In the genomic region with DNA sequence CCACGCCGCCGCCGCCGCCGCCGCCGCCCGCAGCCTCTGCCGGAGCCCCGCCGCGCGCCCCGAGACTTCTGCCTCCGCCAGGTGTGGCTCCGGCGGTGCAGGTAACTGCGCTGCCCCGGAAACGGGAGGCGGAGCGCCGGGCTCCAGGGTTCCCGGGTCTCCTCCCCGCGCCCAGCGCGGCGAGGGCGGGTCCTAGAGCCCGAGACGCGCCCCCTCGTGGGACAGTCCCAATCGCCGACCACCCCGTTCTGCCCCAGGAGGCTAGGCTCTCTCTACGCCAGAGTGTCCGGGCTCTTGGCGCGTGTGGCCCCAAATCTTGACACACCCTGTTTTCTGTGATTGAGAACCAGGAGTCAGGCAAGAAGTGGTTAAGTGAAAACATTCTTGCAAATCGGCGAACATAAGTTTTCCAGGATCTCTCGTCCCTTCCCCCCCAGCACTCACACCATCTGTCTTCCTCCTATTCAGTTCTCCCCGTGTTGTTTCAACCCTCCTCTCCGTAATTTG, we compare ENCODE assay signal across 8 mouse cellular contexts. TPM values are rescaled to one million over a fixed set of nuclear protein-coding genes. Genes with fewer than 3 reads are reported as not detected.
DNase-seq lines count a peak whose midpoint lies in the region; ATAC-seq and TF ChIP-seq lines count a peak whose summit lies in the region.
"Had no signal": no experiment of that assay in that cellular context is flagged by ENCODE, and none has a peak within 500 bp of the region (broad histone marks: within the 10 kb centered on the region; RNA-seq: fewer than 3 reads in every experiment).

Wwc1 (minus strand) TSS at position 117 of the 507 bp plus-strand sequence.

- no peaks in the 10 kb centered on the region for H3K9me3 ChIP-seq in limb, embryonic 13.5 days
- H3K9me3 ChIP-seq in midbrain, postnatal 0 days (ENCODE audit: low read length): no peaks in the 10 kb centered on the region

- peak within 1 kb of the TSS; percentile 79 for H3K9ac ChIP-seq in limb, embryonic 13.5 days
- peak within 1 kb of the TSS; percentile 67 for H3K9ac ChIP-seq in midbrain, postnatal 0 days (replicated peaks; ENCODE audit: low read length, poor library complexity, severe bottlenecking)

- H3K4me1 ChIP-seq in kidney, adult 2 months (ENCODE audit: control insufficient read depth, insufficient read depth, low read length): peaks cover 14% of the 10 kb centered on the region; the same call in 1 of the 2 replicates
- peaks cover 10% of the 10 kb centered on the region for H3K4me1 ChIP-seq in limb, embryonic 13.5 days
- peaks cover 7% of the 10 kb centered on the region; the same call in 1 of the 2 replicates for H3K4me1 ChIP-seq in midbrain, postnatal 0 days (ENCODE audit: insufficient read depth, low read length)

- no peaks in the 10 kb centered on the region for H3K36me3 ChIP-seq in kidney, adult 2 months (ENCODE audit: control insufficient read depth, insufficient read depth, low read length)
- H3K36me3 ChIP-seq in limb, embryonic 13.5 days: no peaks in the 10 kb centered on the region
- H3K36me3 ChIP-seq in midbrain, postnatal 0 days (ENCODE audit: insufficient read depth, low read length): no peaks in the 10 kb centered on the region

- peak; percentile 68 for DNase-seq in WW6 (ENCODE audit: low read depth, low spot score)
- peak; percentile 45 to 66 for DNase-seq in cerebellum, adult 18-20 months
- peak; percentile 27 to 74 for DNase-seq in frontal cortex, postnatal 10 days (ENCODE audit: low spot score in 2 of 2)
- peak; percentile 87 for DNase-seq in kidney, adult 2 months
- peak; percentile 68 for DNase-seq in midbrain, postnatal 0 days (ENCODE audit: low spot score)
- peak; percentile 8 for DNase-seq in thymus, postnatal 25 days

- H3K27me3 ChIP-seq in kidney, adult 2 months (replicated peaks; ENCODE audit: control insufficient read depth, insufficient read depth, low read length): no peaks in the 10 kb centered on the region
- peaks cover 73% of the 10 kb centered on the region for H3K27me3 ChIP-seq in limb, embryonic 13.5 days
- H3K27me3 ChIP-seq in midbrain, postnatal 0 days (ENCODE audit: insufficient read depth, low read length): peaks cover 4% of the 10 kb centered on the region; the same call in 1 of the 2 replicates

- H3K27ac ChIP-seq in kidney, adult 2 months (ENCODE audit: insufficient read depth, low read depth, low read length): peak within 1 kb of the TSS; percentile 90
- no peak within 1 kb of the TSS for H3K27ac ChIP-seq in limb, embryonic 13.5 days
- peak within 1 kb of the TSS; percentile 32; the same call in 1 of the 2 replicates for H3K27ac ChIP-seq in midbrain, postnatal 0 days (ENCODE audit: low read depth, low read length)
- H3K27ac ChIP-seq: macrophage had no signal

- 0 out of 2 replicates have a peak, but pooled peaks have one; percentile 22 for TF ChIP-seq CTCF in kidney, adult 2 months (conservative IDR thresholded peaks at IDR 0.05; ENCODE audit: insufficient read depth, insufficient read length, low read depth, low read length)
- TF ChIP-seq CTCF in midbrain, postnatal 0 days (IDR thresholded peaks at IDR 0.05): peak; percentile 43

- peak within 1 kb of the TSS; percentile 90 for H3K4me2 ChIP-seq in limb, embryonic 13.5 days (replicated peaks)
- peak within 1 kb of the TSS; percentile 89 for H3K4me2 ChIP-seq in midbrain, postnatal 0 days (ENCODE audit: low read depth, low read length, poor library complexity, severe bottlenecking)

- 2% methylated on average over 47 of the region's 47 CpGs for WGBS in kidney, adult 2 months
- WGBS in limb, embryonic 13.5 days: 0% methylated on average over 24 of the region's 47 CpGs
- WGBS in midbrain, postnatal 0 days: 0% methylated on average over 37 of the region's 47 CpGs

- peak; percentile 74 for ATAC-seq in limb, embryonic 13.5 days (ENCODE audit: low FRiP score, low read depth)
- ATAC-seq in midbrain, postnatal 0 days (ENCODE audit: low FRiP score): peak; percentile 51; the same call in 1 of the 2 replicates

- H3K4me3 ChIP-seq in kidney, adult 2 months (ENCODE audit: insufficient read depth, low read depth, low read length): peak within 1 kb of the TSS; percentile 91
- peak within 1 kb of the TSS; percentile 72 for H3K4me3 ChIP-seq in limb, embryonic 13.5 days
- peak within 1 kb of the TSS; percentile 78 for H3K4me3 ChIP-seq in midbrain, postnatal 0 days (ENCODE audit: low read depth, low read length)

- TF ChIP-seq POLR2A in kidney, adult 2 months (IDR thresholded peaks at IDR 0.05; ENCODE audit: low read depth, low read length): no peak

RNA-seq across cellular contexts. Expression of gene Wwc1, which starts in this region (rescaled TPM):
- polyA plus RNA-seq in kidney, adult 2 months (2012; rRNA removed): 91.9 and 110 TPM in 2 replicates
- 3.1 and 4.6 TPM in 2 replicates for polyA plus RNA-seq in limb, embryonic 13.5 days (2015; fragmentation: Nextera tagmentation; extraction: Ambion mirVana)
- total RNA-seq in midbrain, postnatal 0 days (2014; rRNA removed): 11.9 and 15.4 TPM in 2 replicates
- polyA plus RNA-seq in midbrain, postnatal 0 days (2015; fragmentation: Nextera tagmentation; extraction: Ambion mirVana): 8.0 and 9.2 TPM in 2 replicates

Comparison
In these comparisons a context has a peak if more than half of its experiments do, and no peak if none do; other contexts are left out.
1. DNase-seq: peak in every context shown above with its lines; median percentile 87 in kidney, adult 2 months; 68 in WW6; 68 in midbrain, postnatal 0 days; 56 in cerebellum, adult 18-20 months; 50 in frontal cortex, postnatal 10 days; 8 in thymus, postnatal 25 days.